Mouse (Mus musculus): ENCODE data around the gene Tenm4. TPM values are rescaled to one million over a fixed set of nuclear protein-coding genes. Genes with fewer than 3 reads are reported as not detected.

Tenm4 gene
- polyA plus RNA-seq, 1 experiment from 2014 or later: 11.4 TPM

DNA sequence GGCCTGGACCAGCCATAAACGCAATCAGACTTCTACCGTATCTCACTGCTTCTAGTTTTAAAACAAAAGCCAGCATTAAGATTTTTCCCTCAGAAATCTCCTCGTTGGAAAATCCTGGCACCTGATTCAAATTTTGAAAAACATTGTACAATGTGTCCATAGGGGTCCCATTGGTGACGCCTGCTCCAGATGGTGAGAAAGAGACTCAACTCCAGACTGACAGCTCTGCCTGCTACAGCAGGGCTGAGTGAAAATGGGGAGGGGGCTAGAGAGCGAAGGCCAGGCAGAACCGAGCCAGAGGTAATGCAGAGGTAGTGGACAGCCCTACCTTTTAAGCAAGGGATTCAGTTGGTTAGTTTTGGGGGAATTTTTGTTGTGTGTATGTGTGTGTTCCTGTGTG, 589.2 kb downstream of the Tenm4 start:
- H3K9me3 ChIP-seq (replicated peaks; ENCODE audit: control insufficient read depth, low read length): no peaks in the 10 kb centered on the region
- no peak overlapping the region for H3K4me3 ChIP-seq (ENCODE audit: low read depth, low read length)
- no peak overlapping the region for H3K27ac ChIP-seq (ENCODE audit: low read depth, low read length)
- no peak overlapping the region for H3K9ac ChIP-seq (ENCODE audit: low read depth, low read length)
- 77% methylated on average over 6 of the region's 6 CpGs for WGBS (ENCODE audit: insufficient replicate concordance)
- H3K27me3 ChIP-seq (ENCODE audit: control insufficient read depth, insufficient read depth, low read length): peaks cover 5% of the 10 kb centered on the region
- ATAC-seq (replicated peaks; ENCODE audit: insufficient number of reproducible peaks, low FRiP score, low TSS enrichment): no peak
- no peaks in the 10 kb centered on the region for H3K36me3 ChIP-seq (ENCODE audit: control insufficient read depth, insufficient read depth, low read length)
- H3K4me2 ChIP-seq: no peak overlapping the region
- H3K4me1 ChIP-seq (ENCODE audit: control insufficient read depth, insufficient read depth, low read length): peaks cover 15% of the 10 kb centered on the region

DNA sequence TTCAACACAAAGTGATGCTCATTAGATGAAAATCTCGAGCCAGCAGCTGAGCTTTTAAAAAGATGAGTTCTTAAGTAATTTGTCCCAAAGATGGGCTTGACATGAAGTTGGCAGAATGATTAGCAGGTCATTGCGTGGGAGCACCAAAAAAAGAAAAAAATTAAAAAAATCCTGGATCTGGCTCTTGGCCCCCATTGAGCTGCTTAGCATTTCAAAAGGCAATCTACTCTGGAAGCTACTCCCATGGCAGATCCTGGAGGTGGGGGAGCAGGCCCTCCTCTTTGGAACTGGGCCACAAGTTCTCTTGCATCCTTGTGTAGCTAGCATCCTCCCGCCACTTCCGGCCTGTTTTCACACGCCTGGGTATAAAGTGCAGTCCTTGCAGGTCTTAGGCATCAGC, 590.1 kb downstream of the Tenm4 start:
- no peaks in the 10 kb centered on the region for H3K36me3 ChIP-seq (ENCODE audit: control insufficient read depth, insufficient read depth, low read length)
- peaks cover 15% of the 10 kb centered on the region for H3K4me1 ChIP-seq (ENCODE audit: control insufficient read depth, insufficient read depth, low read length)
- ATAC-seq (replicated peaks; ENCODE audit: insufficient number of reproducible peaks, low FRiP score, low TSS enrichment): no peak
- no peak overlapping the region for H3K9ac ChIP-seq (ENCODE audit: low read depth, low read length)
- no peak overlapping the region for H3K4me3 ChIP-seq (ENCODE audit: low read depth, low read length)
- 74% methylated on average over 5 of the region's 5 CpGs for WGBS (ENCODE audit: insufficient replicate concordance)
- peaks cover 5% of the 10 kb centered on the region for H3K27me3 ChIP-seq (ENCODE audit: control insufficient read depth, insufficient read depth, low read length)
- H3K27ac ChIP-seq (ENCODE audit: low read depth, low read length): no peak overlapping the region
- no peak overlapping the region for H3K4me2 ChIP-seq
- no peaks in the 10 kb centered on the region for H3K9me3 ChIP-seq (replicated peaks; ENCODE audit: control insufficient read depth, low read length)

DNA sequence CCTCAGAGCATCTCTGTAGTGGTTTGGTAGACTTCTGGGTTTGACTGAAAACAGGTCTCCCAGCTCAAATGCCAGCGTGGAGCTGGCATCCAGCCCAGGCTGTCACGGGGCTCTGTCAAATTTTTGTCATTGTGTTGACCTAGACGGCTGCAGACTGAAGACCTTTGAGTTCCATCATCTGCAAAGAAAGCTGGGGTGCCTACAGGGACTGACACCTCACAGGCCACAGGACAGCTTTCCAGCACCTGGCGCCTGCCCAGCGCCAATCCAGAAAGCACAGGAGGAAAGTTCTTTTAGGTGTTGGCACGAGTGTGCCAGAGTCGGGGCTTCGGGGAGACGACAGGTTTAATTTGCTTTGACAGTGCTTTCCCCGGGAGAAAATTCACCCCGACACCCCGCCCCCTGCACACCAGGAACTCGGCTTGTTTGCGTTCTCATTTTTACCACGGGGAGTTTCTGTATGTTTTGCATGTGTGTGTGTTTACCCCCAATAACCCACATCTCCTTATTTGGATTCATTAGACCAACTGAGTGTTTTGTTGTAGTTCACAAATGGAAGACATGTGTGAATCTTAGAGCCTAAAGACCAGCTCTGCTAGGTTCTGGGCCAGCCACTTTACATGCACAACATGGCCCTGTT, 594.4 kb downstream of the Tenm4 start:
- 0 out of 2 replicates have a peak, but pooled peaks cover 3% of the 10 kb centered on the region for H3K9me3 ChIP-seq (replicated peaks; ENCODE audit: control insufficient read depth, low read length)
- H3K36me3 ChIP-seq (ENCODE audit: control insufficient read depth, insufficient read depth, low read length): 0 out of 2 replicates have a peak, but pooled peaks cover 3% of the 10 kb centered on the region
- H3K9ac ChIP-seq (ENCODE audit: low read depth, low read length): no peak overlapping the region
- 60% methylated on average over 15 of the region's 15 CpGs for WGBS (ENCODE audit: insufficient replicate concordance)
- no peak overlapping the region for H3K4me2 ChIP-seq
- H3K4me1 ChIP-seq (ENCODE audit: control insufficient read depth, insufficient read depth, low read length): peaks cover 12% of the 10 kb centered on the region
- peaks cover 5% of the 10 kb centered on the region for H3K27me3 ChIP-seq (ENCODE audit: control insufficient read depth, insufficient read depth, low read length)
- H3K27ac ChIP-seq (ENCODE audit: low read depth, low read length): no peak overlapping the region
- no peak overlapping the region for H3K4me3 ChIP-seq (ENCODE audit: low read depth, low read length)
- ATAC-seq (replicated peaks; ENCODE audit: insufficient number of reproducible peaks, low FRiP score, low TSS enrichment): no peak

DNA sequence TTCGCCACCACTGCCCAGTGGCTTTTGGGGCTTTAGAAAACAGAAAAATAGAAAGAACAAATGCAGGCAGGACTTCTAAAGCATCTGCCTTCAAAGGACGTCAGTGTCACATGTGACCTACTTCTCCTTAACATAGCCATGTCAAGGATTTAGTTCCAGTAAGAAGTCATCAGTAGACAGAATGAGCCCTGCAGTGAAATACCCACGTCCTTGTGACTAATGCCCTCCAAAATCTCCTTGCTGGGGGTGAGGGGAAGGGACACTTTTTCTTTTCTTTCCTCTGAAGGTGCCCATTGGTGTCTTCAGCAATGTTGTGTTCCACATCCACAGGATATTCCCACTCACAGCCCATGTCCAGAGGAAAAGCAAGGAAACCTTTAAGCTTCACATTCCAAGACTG, 596.0 kb downstream of the Tenm4 start:
- Histone ChIP-seq H3K9me3 (replicated peaks; ENCODE audit: control insufficient read depth, low read length) (0 out of 2 replicates have a peak, but pooled peaks cover 3% of the 10 kb centered on the region), H3K4me1 (ENCODE audit: control insufficient read depth, insufficient read depth, low read length) (peaks cover 12% of the 10 kb centered on the region), H3K36me3 (ENCODE audit: control insufficient read depth, insufficient read depth, low read length) (0 out of 2 replicates have a peak, but pooled peaks cover 3% of the 10 kb centered on the region), H3K4me3 (ENCODE audit: low read depth, low read length) (no peak overlapping the region), H3K27ac (ENCODE audit: low read depth, low read length) (no peak overlapping the region), H3K9ac (ENCODE audit: low read depth, low read length) (no peak overlapping the region), H3K27me3 (ENCODE audit: control insufficient read depth, insufficient read depth, low read length) (peaks cover 5% of the 10 kb centered on the region), H3K4me2 (no peak overlapping the region)
- 71% methylated on average over 3 of the region's 3 CpGs for WGBS (ENCODE audit: insufficient replicate concordance)
- ATAC-seq (replicated peaks; ENCODE audit: insufficient number of reproducible peaks, low FRiP score, low TSS enrichment): no peak

GRCm38 (mm10) chr7:96768718-96769117, 597.7 kb downstream of the Tenm4 start:
- no peak for ATAC-seq (replicated peaks; ENCODE audit: insufficient number of reproducible peaks, low FRiP score, low TSS enrichment)
- H3K4me3 ChIP-seq (ENCODE audit: low read depth, low read length): no peak overlapping the region
- H3K36me3 ChIP-seq (ENCODE audit: control insufficient read depth, insufficient read depth, low read length): 0 out of 2 replicates have a peak, but pooled peaks cover 3% of the 10 kb centered on the region
- H3K4me2 ChIP-seq: no peak overlapping the region
- WGBS (ENCODE audit: insufficient replicate concordance): 77% methylated on average over 6 of the region's 6 CpGs
- 0 out of 2 replicates have a peak, but pooled peaks cover under 1% of the 10 kb centered on the region for H3K27me3 ChIP-seq (ENCODE audit: control insufficient read depth, insufficient read depth, low read length)
- H3K9me3 ChIP-seq (replicated peaks; ENCODE audit: control insufficient read depth, low read length): 0 out of 2 replicates have a peak, but pooled peaks cover 3% of the 10 kb centered on the region
- no peak overlapping the region for H3K27ac ChIP-seq (ENCODE audit: low read depth, low read length)
- H3K4me1 ChIP-seq (ENCODE audit: control insufficient read depth, insufficient read depth, low read length): peaks cover 20% of the 10 kb centered on the region
- H3K9ac ChIP-seq (ENCODE audit: low read depth, low read length): no peak overlapping the region

- H3K9me3 ChIP-seq (replicated peaks; ENCODE audit: control insufficient read depth, low read length): 0 out of 2 replicates have a peak, but pooled peaks cover 3% of the 10 kb centered on the region
- H3K4me2 ChIP-seq: no peak overlapping the region
- H3K4me1 ChIP-seq (ENCODE audit: control insufficient read depth, insufficient read depth, low read length): peaks cover 19% of the 10 kb centered on the region
- H3K36me3 ChIP-seq (ENCODE audit: control insufficient read depth, insufficient read depth, low read length): 0 out of 2 replicates have a peak, but pooled peaks cover 3% of the 10 kb centered on the region
- WGBS (ENCODE audit: insufficient replicate concordance): 62% methylated on average over 4 of the region's 4 CpGs
- H3K9ac ChIP-seq (ENCODE audit: low read depth, low read length): no peak overlapping the region
- no peak for ATAC-seq (replicated peaks; ENCODE audit: insufficient number of reproducible peaks, low FRiP score, low TSS enrichment)
- no peak overlapping the region for H3K27ac ChIP-seq (ENCODE audit: low read depth, low read length)
- H3K4me3 ChIP-seq (ENCODE audit: low read depth, low read length): no peak overlapping the region
- no peaks in the 10 kb centered on the region for H3K27me3 ChIP-seq (ENCODE audit: control insufficient read depth, insufficient read depth, low read length)
Observed at GRCm38 (mm10) chr7:96769784-96770183, 598.7 kb downstream of the Tenm4 start.

- H3K4me3 ChIP-seq (ENCODE audit: low read depth, low read length): no peak overlapping the region
- H3K36me3 ChIP-seq (ENCODE audit: control insufficient read depth, insufficient read depth, low read length): no peaks in the 10 kb centered on the region
- ATAC-seq (replicated peaks; ENCODE audit: insufficient number of reproducible peaks, low FRiP score, low TSS enrichment): no peak
- H3K4me1 ChIP-seq (ENCODE audit: control insufficient read depth, insufficient read depth, low read length): peaks cover 12% of the 10 kb centered on the region
- H3K27ac ChIP-seq (ENCODE audit: low read depth, low read length): no peak overlapping the region
- H3K4me2 ChIP-seq: no peak overlapping the region
- WGBS (ENCODE audit: insufficient replicate concordance): 56% methylated on average over 4 of the region's 4 CpGs
- H3K27me3 ChIP-seq (ENCODE audit: control insufficient read depth, insufficient read depth, low read length): 0 out of 2 replicates have a peak, but pooled peaks cover 3% of the 10 kb centered on the region
- H3K9me3 ChIP-seq (replicated peaks; ENCODE audit: control insufficient read depth, low read length): peaks cover 1% of the 10 kb centered on the region; the same call in 1 of the 2 replicates
- H3K9ac ChIP-seq (ENCODE audit: low read depth, low read length): no peak overlapping the region
Observed at GRCm38 (mm10) chr7:96772966-96773365, 601.9 kb downstream of the Tenm4 start.

- Histone ChIP-seq H3K36me3 (ENCODE audit: control insufficient read depth, insufficient read depth, low read length) (no peaks in the 10 kb centered on the region), H3K9ac (ENCODE audit: low read depth, low read length) (no peak overlapping the region), H3K4me1 (ENCODE audit: control insufficient read depth, insufficient read depth, low read length) (peaks cover 12% of the 10 kb centered on the region), H3K4me3 (ENCODE audit: low read depth, low read length) (no peak overlapping the region), H3K9me3 (replicated peaks; ENCODE audit: control insufficient read depth, low read length) (no peaks in the 10 kb centered on the region; the same call in 1 of the 2 replicates), H3K4me2 (no peak overlapping the region), H3K27ac (ENCODE audit: low read depth, low read length) (no peak overlapping the region), H3K27me3 (ENCODE audit: control insufficient read depth, insufficient read depth, low read length) (0 out of 2 replicates have a peak, but pooled peaks cover 3% of the 10 kb centered on the region)
- ATAC-seq (replicated peaks; ENCODE audit: insufficient number of reproducible peaks, low FRiP score, low TSS enrichment): no peak
- 64% methylated on average over 17 of the region's 17 CpGs for WGBS (ENCODE audit: insufficient replicate concordance)
Observed at GRCm38 (mm10) chr7:96773585-96774225, 602.7 kb downstream of the Tenm4 start.

All from heart, embryonic 11.5 days (tissue).